Mouse (Mus musculus) gastrocnemius, postnatal 25 days (tissue): ENCODE results near the gene Sgpp1. TPM values are rescaled to one million over a fixed set of nuclear protein-coding genes. Genes with fewer than 3 reads are reported as not detected.

Experiments
- DNase-seq: peaks from one replicate; pipeline ENCODE4 v3.0.0; 2022
- long read RNA-seq, 2 experiments: library from polyadenylated mRNA; stranded (forward); transcript quantifications; one replicate each; pipeline ENCODE4 v2.0.0; 2021
- total RNA-seq, 2 experiments: library from RNA; stranded (reverse); gene quantifications; 1 replicate in 1 of 2; 2 replicates in 1 of 2; pipeline ENCODE4 v1.2.3; 2021

Sgpp1 gene
- 10 to 100 TPM; 12.3 to 12.9 TPM for total RNA-seq
- long read RNA-seq, experiment 1, transcript Sgpp1-201 (3 exons, 3,323 nt): major isoform, 6 of 10 reads
- long read RNA-seq, experiment 1, partial matches to known transcripts: 0 of 10 reads
- long read RNA-seq, experiment 1, other reads (novel, unspliced or antisense): 3 of 10 reads
- long read RNA-seq, experiment 2, transcript Sgpp1-201 (3 exons, 3,323 nt): major isoform, 16 of 17 reads
- long read RNA-seq, experiment 2, partial matches to known transcripts: 0 of 17 reads
- long read RNA-seq, experiment 2, other reads (novel, unspliced or antisense): 0 of 17 reads

GRCm38 (mm10) chr12:75735246-75736200 lies at the start of gene Sgpp1:
Gene Sgpp1 (minus strand): TSS chr12:75735729.
- peak; percentile 79 for DNase-seq

GRCm38 (mm10) chr12:75784271-75784751 lies 48.8 kb upstream of the Sgpp1 start:
- no peak for DNase-seq

DNA sequence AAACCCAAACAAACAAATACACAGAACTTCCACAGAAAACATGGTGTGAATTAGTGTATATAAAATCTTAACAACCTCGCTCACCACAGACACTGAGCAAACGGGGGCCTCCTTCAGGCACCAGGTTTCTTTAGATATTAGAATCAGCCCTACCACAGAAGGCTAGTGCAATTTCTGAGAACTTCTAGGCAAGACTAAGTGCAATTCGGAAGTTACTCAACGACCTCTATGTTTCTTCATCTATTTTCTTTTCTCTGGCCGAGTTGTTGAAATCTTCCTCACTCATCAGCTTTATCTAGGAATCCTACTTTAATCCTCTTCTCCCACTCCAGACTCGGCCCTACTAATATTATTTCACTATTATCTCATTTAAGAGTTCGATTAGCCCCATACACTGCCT lies 46.5 kb upstream of the Sgpp1 start:
- no peak for DNase-seq

DNA sequence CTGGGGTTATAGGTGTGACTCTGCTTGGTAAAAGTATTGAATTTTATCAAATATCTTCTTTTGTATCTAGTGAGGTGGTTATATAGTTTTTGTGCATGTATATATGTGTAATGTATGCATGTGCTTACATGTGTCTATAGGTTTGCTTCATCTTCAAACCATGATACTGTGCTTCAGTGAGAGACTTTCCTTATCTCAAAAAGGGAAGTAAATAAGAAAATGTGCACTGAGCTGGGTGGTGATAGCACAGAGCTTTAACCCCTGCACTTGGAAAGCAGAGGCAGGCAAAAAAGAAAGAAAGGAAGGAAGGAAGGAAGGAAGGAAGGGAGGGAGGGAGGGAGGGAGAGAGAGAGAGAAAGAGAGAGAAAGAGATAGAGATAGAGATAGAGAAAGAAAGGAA lies 45.9 kb upstream of the Sgpp1 start:
- DNase-seq: no peak

GRCm38 (mm10) chr12:75772424-75773034 lies 37.0 kb upstream of the Sgpp1 start:
- no peak for DNase-seq

GRCm38 (mm10) chr12:75771410-75771809 lies 35.9 kb upstream of the Sgpp1 start:
- DNase-seq: no peak

DNA sequence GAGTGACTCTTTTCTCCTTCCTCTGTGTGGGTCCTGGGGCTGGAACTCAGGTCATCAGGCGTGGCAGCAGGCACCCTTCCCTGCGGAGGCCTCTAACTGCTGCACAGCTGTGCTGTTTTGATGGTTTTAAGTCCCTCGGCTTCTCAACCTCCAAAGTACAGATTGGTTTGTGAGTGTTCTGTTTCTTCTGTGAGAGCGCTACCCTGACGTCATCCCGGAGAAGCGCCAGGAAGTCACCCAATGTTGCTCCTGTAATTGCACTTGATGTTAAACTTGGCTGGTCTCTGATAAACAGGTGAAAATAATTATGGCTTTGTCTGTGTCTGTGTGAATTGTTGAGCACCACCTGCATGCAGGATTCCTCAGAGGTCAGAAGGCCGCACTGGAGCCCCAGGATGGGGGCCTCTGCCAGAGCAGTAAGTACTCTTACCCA lies 31.4 kb upstream of the Sgpp1 start:
- peak; percentile 29 for DNase-seq

- DNase-seq: no peak
These were observed 30.9 kb upstream of the Sgpp1 start for GRCm38 (mm10) chr12:75766395-75766794.

DNA sequence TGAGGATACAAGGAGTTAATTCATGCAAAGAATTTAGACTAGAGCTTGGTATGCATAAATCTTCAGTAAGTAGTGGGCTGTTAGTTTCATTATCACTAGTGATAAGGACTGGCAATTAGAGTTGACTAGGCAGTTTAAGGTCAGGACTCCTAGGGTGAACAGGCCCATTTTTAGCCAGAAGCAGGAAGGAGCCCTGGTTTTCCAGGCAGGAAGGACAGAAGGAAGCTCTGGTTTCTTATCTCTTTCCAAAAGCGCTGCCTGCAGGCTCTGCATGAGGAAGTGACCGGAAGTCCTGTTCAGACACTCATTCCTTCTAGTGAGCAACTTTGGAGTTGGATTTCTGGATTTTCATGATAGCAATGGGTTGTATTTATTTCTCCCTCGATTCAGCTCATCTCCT lies 30.2 kb upstream of the Sgpp1 start:
- no peak for DNase-seq

DNA sequence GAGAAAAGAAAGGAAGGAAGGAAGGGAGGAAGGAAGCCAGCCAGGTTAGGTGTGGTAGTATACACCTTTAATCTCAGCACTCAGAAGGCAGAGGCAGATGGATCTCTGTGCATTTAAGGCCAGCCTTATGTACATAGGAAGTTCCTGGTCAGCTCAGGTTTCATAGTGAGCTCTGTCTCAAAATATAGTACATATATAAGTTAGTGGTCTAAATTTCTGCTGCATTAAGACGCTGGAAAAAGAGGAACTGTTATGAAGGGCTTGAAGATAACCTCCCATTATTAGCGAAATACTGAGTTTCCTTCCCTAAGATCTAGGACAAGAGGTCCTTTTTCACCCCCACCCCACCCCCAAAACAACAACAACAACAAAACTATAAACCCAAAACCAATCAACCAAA lies 20.9 kb upstream of the Sgpp1 start:
- no peak for DNase-seq

DNA sequence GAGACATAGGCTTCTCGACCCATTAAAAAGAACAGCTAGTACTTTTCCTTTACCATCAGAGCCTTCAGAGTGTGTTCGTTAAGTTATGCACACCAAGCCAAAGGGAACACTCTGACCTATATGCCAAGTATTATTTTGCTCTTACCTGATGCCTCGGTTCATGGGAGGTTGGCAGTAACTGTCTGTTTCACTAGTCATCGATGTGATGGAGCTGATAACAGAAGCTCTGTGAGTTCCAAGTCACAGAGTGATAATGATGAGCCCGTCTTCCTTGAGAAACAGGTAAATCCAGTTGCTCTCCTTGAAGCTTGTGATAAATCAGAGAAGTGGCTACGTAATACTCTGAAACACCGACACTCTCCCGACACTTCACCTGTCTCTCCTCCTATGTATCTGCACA lies 18.2 kb upstream of the Sgpp1 start:
- no peak for DNase-seq

GRCm38 (mm10) chr12:75752077-75752476 lies 16.5 kb upstream of the Sgpp1 start:
- no peak for DNase-seq

DNA sequence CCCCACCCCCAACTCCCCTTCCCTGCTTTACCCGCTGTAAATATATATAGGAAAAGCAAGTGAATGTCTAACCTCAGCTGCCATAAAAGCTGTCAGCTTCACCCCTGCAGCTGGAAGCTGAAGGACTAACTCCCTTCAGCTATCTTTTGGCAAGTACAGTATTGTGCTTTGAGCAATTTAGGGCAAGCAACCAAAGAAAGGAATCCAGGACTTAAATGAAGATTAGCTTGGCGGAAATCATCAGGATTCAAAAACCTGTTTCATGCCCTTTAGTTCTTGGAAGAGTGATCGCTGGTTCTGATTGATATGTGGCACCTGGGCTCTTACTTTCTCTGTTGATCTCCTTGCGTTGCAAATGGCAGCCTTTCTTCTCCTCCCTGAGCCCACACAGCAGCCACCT lies 13.0 kb upstream of the Sgpp1 start:
- no peak for DNase-seq

GRCm38 (mm10) chr12:75745697-75746290 lies 10.3 kb upstream of the Sgpp1 start:
- no peak for DNase-seq

DNA sequence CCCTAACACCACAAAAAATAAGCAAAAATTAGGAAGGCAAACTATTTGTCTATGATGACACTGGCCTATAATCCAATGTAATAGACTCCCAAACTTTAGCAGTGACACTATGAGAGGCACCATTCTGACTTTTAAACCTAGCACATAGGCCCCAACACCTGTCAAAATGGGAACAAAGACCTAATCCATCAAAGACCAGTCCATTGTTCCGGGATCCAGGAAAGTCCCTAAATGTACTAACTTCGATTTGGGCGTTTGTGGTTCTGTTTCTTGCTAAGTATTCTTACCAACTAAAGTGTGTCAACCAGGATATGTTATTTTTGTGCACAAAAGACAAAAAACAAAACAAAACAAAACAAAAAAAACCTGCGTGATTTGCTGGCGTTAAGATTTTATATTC lies 6.6 kb upstream of the Sgpp1 start:
- no peak for DNase-seq

DNA sequence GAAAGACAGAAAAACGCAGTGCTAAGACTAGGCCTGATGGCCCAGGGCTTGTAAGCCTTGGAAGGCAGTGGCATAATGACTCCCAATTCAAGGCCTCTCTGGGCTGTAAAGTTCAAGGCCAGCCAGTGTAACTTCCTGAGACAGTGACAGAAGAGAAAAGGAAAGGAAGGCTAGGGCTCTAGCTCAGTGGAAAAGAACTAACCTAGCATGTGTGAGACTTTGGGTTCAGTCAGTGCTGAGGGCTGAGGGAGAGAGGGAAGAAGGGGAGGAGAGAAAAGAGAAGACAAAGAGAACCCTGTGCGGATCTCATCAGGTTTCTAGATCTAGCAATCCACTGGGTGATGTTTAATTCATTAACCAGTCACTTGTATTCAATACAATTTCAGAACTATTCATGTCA lies 5.7 kb upstream of the Sgpp1 start:
- DNase-seq: no peak

DNA sequence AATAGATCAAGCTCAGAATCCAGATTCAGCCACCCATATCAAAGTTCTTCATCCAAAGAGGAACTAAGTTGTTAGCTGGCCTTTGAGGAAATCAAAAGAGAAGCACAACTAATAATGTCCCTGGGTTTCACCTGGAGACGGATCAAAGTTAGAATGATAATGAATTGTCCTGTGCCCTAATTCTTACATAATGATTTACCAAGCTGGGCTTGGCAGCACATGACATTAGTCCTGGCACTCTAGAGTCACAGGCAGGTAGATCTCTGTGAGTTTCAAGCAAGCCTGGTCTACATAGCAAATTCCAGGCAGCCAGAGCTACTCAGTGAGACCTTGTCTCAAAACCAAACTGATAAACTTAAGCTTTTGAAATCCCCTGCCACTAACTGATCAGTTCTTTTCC lies 4.9 kb upstream of the Sgpp1 start:
- DNase-seq: no peak

DNA sequence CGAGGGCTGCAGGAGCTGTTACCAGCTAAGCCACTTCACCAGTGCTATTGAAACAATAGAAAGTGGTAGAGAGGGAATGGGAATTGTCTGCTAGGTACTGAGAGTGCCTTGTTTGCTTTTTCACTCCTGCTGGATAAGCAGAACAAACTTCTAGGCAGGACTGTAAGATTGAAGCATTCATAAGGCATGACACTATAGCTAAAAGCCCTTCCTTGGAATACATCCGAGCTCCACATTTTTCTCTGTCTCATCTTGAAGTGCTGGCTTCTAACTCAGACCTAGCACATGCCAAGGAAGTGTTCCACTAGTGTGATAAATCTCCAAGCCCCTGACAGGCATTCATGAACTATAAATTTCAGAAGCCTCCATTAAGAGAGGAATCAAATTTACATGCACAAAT lies 4.1 kb upstream of the Sgpp1 start:
- DNase-seq: no peak

DNA sequence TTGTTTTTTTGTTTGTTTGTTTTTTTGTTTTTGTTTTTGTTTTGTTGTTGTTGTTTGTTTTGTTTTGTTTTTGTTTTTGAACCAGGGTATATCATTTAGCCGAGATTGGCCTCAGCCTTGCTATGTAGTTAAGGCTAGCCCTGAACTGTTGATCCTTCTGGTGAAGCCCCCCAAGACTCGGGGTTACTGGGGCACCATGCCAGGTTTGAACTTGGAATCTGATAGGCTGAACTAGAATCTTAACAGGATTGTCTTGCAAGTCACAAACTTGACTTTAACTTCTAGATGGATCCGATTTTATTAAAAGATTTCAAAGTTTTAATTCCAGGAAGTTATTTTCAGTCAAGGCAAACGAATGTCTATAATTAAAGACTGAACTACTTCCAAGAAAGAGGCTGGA lies 767 bp upstream of the Sgpp1 start:
- no peak for DNase-seq

DNA sequence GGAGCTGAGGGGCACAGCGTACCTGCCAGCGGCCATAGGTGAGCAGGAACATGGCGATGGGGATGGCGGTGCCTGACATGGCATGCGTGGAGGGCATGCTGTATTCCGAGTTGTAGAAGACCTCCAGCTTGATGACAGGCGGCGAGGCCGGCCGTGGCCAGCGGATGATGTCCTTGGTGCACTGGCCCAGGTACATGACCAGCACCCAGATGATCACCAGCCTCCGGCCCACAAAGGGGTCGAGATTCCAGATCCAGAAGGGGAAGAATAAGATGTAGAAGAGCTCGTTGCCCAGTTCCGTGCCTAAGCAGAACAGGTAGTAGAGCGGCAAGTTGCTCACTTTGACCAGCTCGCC lies 661 bp downstream of the Sgpp1 start:
- peak; percentile 19 for DNase-seq

DNA sequence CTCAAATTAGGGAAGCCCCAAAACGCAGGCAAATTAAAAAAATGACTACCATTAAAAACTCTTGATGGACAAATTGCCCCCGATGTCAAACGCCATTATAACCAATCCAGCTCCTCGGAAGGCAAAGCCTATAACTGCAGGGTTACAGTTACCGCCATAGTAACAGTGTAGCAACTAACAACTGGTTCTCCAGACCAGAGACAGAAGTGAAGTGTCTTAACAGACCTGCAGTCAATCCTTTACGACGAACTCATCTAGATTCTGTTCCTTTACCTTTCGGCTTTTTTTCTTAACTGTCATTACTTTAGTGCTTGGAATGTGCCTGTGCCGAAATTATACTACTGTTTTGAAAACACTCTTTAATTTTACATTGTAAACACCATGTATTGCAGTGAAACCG lies 1.4 kb downstream of the Sgpp1 start:
- DNase-seq: no peak

- no peak for DNase-seq
These were observed 2.0 kb downstream of the Sgpp1 start for GRCm38 (mm10) chr12:75733331-75734070.
